Mouse (Mus musculus): ENCODE measurements around the gene Rarg. TPM values are rescaled to one million over a fixed set of nuclear protein-coding genes. Genes with fewer than 3 reads are reported as not detected.
A peak's percentile ranks its signal among the peaks of the same experiment; 100 is the strongest.

The Rarg gene
- polyA plus RNA-seq, 1 experiment: 23.7 TPM

- TF ChIP-seq CTCF (IDR thresholded peaks at IDR 0.05; ENCODE audit: borderline replicate concordance, control insufficient read depth, extremely low read depth, insufficient read depth, low read length, poor library complexity): no peak
- no peak for TF ChIP-seq POLR2A (IDR thresholded peaks at IDR 0.05; ENCODE audit: control insufficient read depth, extremely low read depth, insufficient read depth, low read length, poor library complexity)
- WGBS: 71% methylated on average over 8 of the region's 8 CpGs
- H3K36me3 ChIP-seq (ENCODE audit: control insufficient read depth, insufficient read depth, low read length): 0 out of 2 replicates have a peak, but pooled peaks cover 5% of the 10 kb centered on the region
- no peak for DNase-seq
- H3K4me1 ChIP-seq (replicated peaks; ENCODE audit: control insufficient read depth, insufficient read depth, low read length): peaks cover 14% of the 10 kb centered on the region
- H3K4me3 ChIP-seq (ENCODE audit: control insufficient read depth, insufficient read depth, low read length): no peak overlapping the region
- H3K27me3 ChIP-seq (ENCODE audit: control insufficient read depth, insufficient read depth, low read length): no peaks in the 10 kb centered on the region
- H3K27ac ChIP-seq (ENCODE audit: control insufficient read depth, insufficient read depth, low read length): no peak overlapping the region
Observed at GRCm38 (mm10) chr15:102282463-102283292, 25.4 kb upstream of the Rarg start.

GRCm38 (mm10) chr15:102280623-102281022 lies 23.3 kb upstream of the Rarg start:
- Histone ChIP-seq H3K4me1 (replicated peaks; ENCODE audit: control insufficient read depth, insufficient read depth, low read length) (peaks cover 14% of the 10 kb centered on the region), H3K4me3 (ENCODE audit: control insufficient read depth, insufficient read depth, low read length) (no peak overlapping the region), H3K36me3 (ENCODE audit: control insufficient read depth, insufficient read depth, low read length) (0 out of 2 replicates have a peak, but pooled peaks cover 5% of the 10 kb centered on the region), H3K27me3 (ENCODE audit: control insufficient read depth, insufficient read depth, low read length) (no peaks in the 10 kb centered on the region), H3K27ac (ENCODE audit: control insufficient read depth, insufficient read depth, low read length) (no peak overlapping the region)
- no peak for DNase-seq
- no peak for TF ChIP-seq CTCF (IDR thresholded peaks at IDR 0.05; ENCODE audit: borderline replicate concordance, control insufficient read depth, extremely low read depth, insufficient read depth, low read length, poor library complexity)
- TF ChIP-seq POLR2A (IDR thresholded peaks at IDR 0.05; ENCODE audit: control insufficient read depth, extremely low read depth, insufficient read depth, low read length, poor library complexity): no peak
- WGBS: 98% methylated on average over 19 of the region's 19 CpGs

GRCm38 (mm10) chr15:102279783-102280520 lies 22.6 kb upstream of the Rarg start:
- no peak for DNase-seq
- peak overlapping the region; percentile 88 for H3K4me3 ChIP-seq (ENCODE audit: control insufficient read depth, insufficient read depth, low read length)
- peaks cover 14% of the 10 kb centered on the region for H3K4me1 ChIP-seq (replicated peaks; ENCODE audit: control insufficient read depth, insufficient read depth, low read length)
- no peak overlapping the region for H3K27ac ChIP-seq (ENCODE audit: control insufficient read depth, insufficient read depth, low read length)
- 0 out of 2 replicates have a peak, but pooled peaks cover 5% of the 10 kb centered on the region for H3K36me3 ChIP-seq (ENCODE audit: control insufficient read depth, insufficient read depth, low read length)
- TF ChIP-seq CTCF (IDR thresholded peaks at IDR 0.05; ENCODE audit: borderline replicate concordance, control insufficient read depth, extremely low read depth, insufficient read depth, low read length, poor library complexity) (no peak), POLR2A (IDR thresholded peaks at IDR 0.05; ENCODE audit: control insufficient read depth, extremely low read depth, insufficient read depth, low read length, poor library complexity) (no peak)
- H3K27me3 ChIP-seq (ENCODE audit: control insufficient read depth, insufficient read depth, low read length): no peaks in the 10 kb centered on the region
- 24% methylated on average over 13 of the region's 13 CpGs for WGBS

GRCm38 (mm10) chr15:102279092-102279782 lies 21.9 kb upstream of the Rarg start, which contains the start of gene Mfsd5:
TSS of gene Mfsd5 (plus strand) at chr15:102279454.
- no peaks in the 10 kb centered on the region for H3K27me3 ChIP-seq (ENCODE audit: control insufficient read depth, insufficient read depth, low read length)
- no peak within 1 kb of the TSS for H3K27ac ChIP-seq (ENCODE audit: control insufficient read depth, insufficient read depth, low read length)
- 0 out of 2 replicates have a peak, but pooled peaks cover 5% of the 10 kb centered on the region for H3K36me3 ChIP-seq (ENCODE audit: control insufficient read depth, insufficient read depth, low read length)
- TF ChIP-seq POLR2A (IDR thresholded peaks at IDR 0.05; ENCODE audit: control insufficient read depth, extremely low read depth, insufficient read depth, low read length, poor library complexity): peak; percentile 84
- TF ChIP-seq CTCF (IDR thresholded peaks at IDR 0.05; ENCODE audit: borderline replicate concordance, control insufficient read depth, extremely low read depth, insufficient read depth, low read length, poor library complexity): peak; percentile 50; the same call in 1 of the 2 replicates
- peak within 1 kb of the TSS; percentile 88 for H3K4me3 ChIP-seq (ENCODE audit: control insufficient read depth, insufficient read depth, low read length)
- peaks cover 14% of the 10 kb centered on the region for H3K4me1 ChIP-seq (replicated peaks; ENCODE audit: control insufficient read depth, insufficient read depth, low read length)
- DNase-seq: peak; percentile 83
- WGBS: under 1% methylated on average over 65 of the region's 65 CpGs

- peak; percentile 16 for DNase-seq
Observed at GRCm38 (mm10) chr15:102278726-102279091, 21.4 kb upstream of the Rarg start.

More at GRCm38 (mm10) chr15:102278726-102279091, 21.4 kb upstream of the Rarg start:
- TF ChIP-seq POLR2A (IDR thresholded peaks at IDR 0.05; ENCODE audit: control insufficient read depth, extremely low read depth, insufficient read depth, low read length, poor library complexity): no peak
- no peak for TF ChIP-seq CTCF (IDR thresholded peaks at IDR 0.05; ENCODE audit: borderline replicate concordance, control insufficient read depth, extremely low read depth, insufficient read depth, low read length, poor library complexity)
- no peak overlapping the region for H3K27ac ChIP-seq (ENCODE audit: control insufficient read depth, insufficient read depth, low read length)
- H3K4me3 ChIP-seq (ENCODE audit: control insufficient read depth, insufficient read depth, low read length): peak overlapping the region; percentile 52
- 0 out of 2 replicates have a peak, but pooled peaks cover 5% of the 10 kb centered on the region for H3K36me3 ChIP-seq (ENCODE audit: control insufficient read depth, insufficient read depth, low read length)
- H3K4me1 ChIP-seq (replicated peaks; ENCODE audit: control insufficient read depth, insufficient read depth, low read length): peaks cover 14% of the 10 kb centered on the region
- 36% methylated on average over 7 of the region's 7 CpGs for WGBS
- no peaks in the 10 kb centered on the region for H3K27me3 ChIP-seq (ENCODE audit: control insufficient read depth, insufficient read depth, low read length)
